Mouse (Mus musculus) MN1 (cell line): ENCODE measurements at regions not wholly inside any gene's neighbourhood (a gene's known extent, or its start where the extent isn't known, plus 50 kb on each side); places are given as distances from the start of the nearest gene placed in this dataset.

Experiments used
- DNase-seq: peaks from one replicate; pipeline ENCODE4 v3.0.0-alpha.2; 2016; ENCODE audit warnings: low spot score

- no peak for DNase-seq
Observed at GRCm38 (mm10) chr4:56068859-56069258, 536.6 kb upstream of the Klf4 start.

- DNase-seq = no peak
Observed at GRCm38 (mm10) chr4:56064657-56065056, 532.4 kb upstream of the Klf4 start.

- no peak for DNase-seq
Observed at GRCm38 (mm10) chr4:56051792-56052380, 519.6 kb upstream of the Klf4 start.

- no peak for DNase-seq
Observed at GRCm38 (mm10) chr4:56039327-56039726, 507.1 kb upstream of the Klf4 start.

GRCm38 (mm10) chr4:56036334-56036733 lies 504.1 kb upstream of the Klf4 start:
- no peak for DNase-seq

GRCm38 (mm10) chr4:56035543-56035942 lies 503.3 kb upstream of the Klf4 start:
- DNase-seq = no peak

GRCm38 (mm10) chr4:56028441-56028840 lies 496.2 kb upstream of the Klf4 start:
- DNase-seq = no peak

- DNase-seq = no peak
Observed at GRCm38 (mm10) chr4:56027258-56027657, 495.0 kb upstream of the Klf4 start.

GRCm38 (mm10) chr4:56024478-56024877 lies 492.2 kb upstream of the Klf4 start:
- DNase-seq = no peak

- DNase-seq = no peak
Observed at GRCm38 (mm10) chr4:56018212-56018611, 485.9 kb upstream of the Klf4 start.

- no peak for DNase-seq
Observed at GRCm38 (mm10) chr4:56015481-56015880, 483.2 kb upstream of the Klf4 start.

GRCm38 (mm10) chr4:56008287-56008686 lies 476.0 kb upstream of the Klf4 start:
- DNase-seq = no peak

- no peak for DNase-seq
Observed at GRCm38 (mm10) chr4:56004227-56004626, 472.0 kb upstream of the Klf4 start.

GRCm38 (mm10) chr4:56001312-56001731 lies 469.1 kb upstream of the Klf4 start:
- DNase-seq = no peak

GRCm38 (mm10) chr4:55984026-55984425 lies 451.8 kb upstream of the Klf4 start:
- no peak for DNase-seq

- DNase-seq = no peak
Observed at GRCm38 (mm10) chr4:55978539-55978938, 446.3 kb upstream of the Klf4 start.

GRCm38 (mm10) chr4:55976265-55976664 lies 444.0 kb upstream of the Klf4 start:
- DNase-seq = no peak

- no peak for DNase-seq
Observed at GRCm38 (mm10) chr4:55973706-55974105, 441.4 kb upstream of the Klf4 start.

- no peak for DNase-seq
Observed at GRCm38 (mm10) chr4:55972235-55972819, 440.1 kb upstream of the Klf4 start.

- no peak for DNase-seq
Observed at GRCm38 (mm10) chr4:55960063-55960462, 427.8 kb upstream of the Klf4 start.

GRCm38 (mm10) chr4:55953701-55954100 lies 421.4 kb upstream of the Klf4 start:
- DNase-seq = no peak

GRCm38 (mm10) chr4:55952220-55952619 lies 420.0 kb upstream of the Klf4 start:
- DNase-seq = no peak

- no peak for DNase-seq
Observed at GRCm38 (mm10) chr4:55941423-55941822, 409.2 kb upstream of the Klf4 start.

- DNase-seq = no peak
Observed at GRCm38 (mm10) chr4:55938383-55938782, 406.1 kb upstream of the Klf4 start.
